Mouse (Mus musculus): Measurements from ENCODE around the gene Rap1a.

DNA sequence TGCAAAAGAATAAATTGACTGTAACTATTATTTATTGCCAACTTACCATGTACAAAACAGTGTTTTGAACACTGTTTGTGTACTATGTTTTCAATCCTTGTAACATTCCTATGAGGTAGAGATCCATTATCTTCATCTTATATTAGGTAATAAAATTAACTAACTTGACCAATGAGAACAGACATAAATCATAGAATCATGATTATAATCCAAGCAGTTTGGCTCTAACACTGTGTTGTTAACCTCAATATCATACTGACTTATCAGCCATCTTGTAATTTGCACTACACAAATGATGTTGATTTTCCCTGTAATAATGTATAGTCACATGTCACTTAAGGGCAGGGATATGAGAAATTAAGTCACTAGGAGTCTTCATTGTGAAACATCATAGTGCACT is 26.6 kb downstream of the Rap1a start:
- TF ChIP-seq CTCF (IDR thresholded peaks at IDR 0.05): no peak
- no peak for TF ChIP-seq POLR2A (IDR thresholded peaks at IDR 0.05; ENCODE audit: insufficient read depth, low read depth, low read length)
- no peak for TF ChIP-seq EP300 (IDR thresholded peaks at IDR 0.05; ENCODE audit: insufficient read depth, low read depth, low read length)

Data from heart, adult 2 months (tissue).